Mouse (Mus musculus): ENCODE measurements around the gene Oas1c.

- no peak for TF ChIP-seq POLR2A (IDR thresholded peaks at IDR 0.05; ENCODE audit: insufficient read length, low read depth)
- no peak for TF ChIP-seq CEBPB (IDR thresholded peaks at IDR 0.05; ENCODE audit: insufficient read depth, poor library complexity, severe bottlenecking)
- TF ChIP-seq MYOD1 (IDR thresholded peaks at IDR 0.05; ENCODE audit: control insufficient read depth in 1 of 3, insufficient read length in 2 of 3, low read depth in 2 of 3) = no peak
- TF ChIP-seq MAX (IDR thresholded peaks at IDR 0.05; ENCODE audit: low read depth) = no peak
- no peak for TF ChIP-seq E2F4 (IDR thresholded peaks at IDR 0.05; ENCODE audit: insufficient read depth)
- no peak for TF ChIP-seq USF1 (IDR thresholded peaks at IDR 0.05; ENCODE audit: low read depth)
- TF ChIP-seq TCF12 (IDR thresholded peaks at IDR 0.05; ENCODE audit: insufficient read depth, poor library complexity, severe bottlenecking) = no peak
- no peak for TF ChIP-seq MYOG (IDR thresholded peaks at IDR 0.05; ENCODE audit: control insufficient read depth in 1 of 3, insufficient read depth in 1 of 3, insufficient read length in 2 of 3, low read depth in 2 of 3)
- TF ChIP-seq SRF (IDR thresholded peaks at IDR 0.05; ENCODE audit: control insufficient read depth, insufficient read length, low read depth) = no peak
- no peak for TF ChIP-seq REST (IDR thresholded peaks at IDR 0.05; ENCODE audit: insufficient read depth, insufficient read length)
- TF ChIP-seq POLR2AphosphoS2 (IDR thresholded peaks at IDR 0.05; ENCODE audit: insufficient read length, low read depth) = no peak
- TF ChIP-seq TCF3 (IDR thresholded peaks at IDR 0.05; ENCODE audit: insufficient read length, low read depth) = no peak
Measured at GRCm38 (mm10) chr5:120847067-120847466, 34.8 kb upstream of the Oas1c start, which contains the start of gene Oas1f.

All from myocyte (in vitro differentiated cells).